Mouse (Mus musculus) intestine, postnatal 0 days (tissue): Measurements from ENCODE around the gene Folr2. TPM values are rescaled to one million over a fixed set of nuclear protein-coding genes. Genes with fewer than 3 reads are reported as not detected.

ENCODE experiments used
- ATAC-seq: fragments of 200-750 bp; cut with Nextera tagmentation; 2 replicates; pipeline ENCODE4 v1.8.0; 2017; ENCODE audit warnings: mild to moderate bottlenecking, moderate TSS enrichment, moderate library complexity
- H3K27ac ChIP-seq: fragments of 300-500 bp; sonication (generic); 2 replicates; pipeline ENCODE4 v1.5.1; 2014; ENCODE audit warnings: mild to moderate bottlenecking, low read depth, low read length, moderate library complexity
- H3K27me3 ChIP-seq: fragments of 300-500 bp; sonication (generic); replicated peaks from 2 replicates; pipeline ENCODE4 v1.6.1; 2014; ENCODE audit warnings: low read length, mixed read lengths; ENCODE audit not compliant: control insufficient read depth, insufficient read depth
- H3K36me3 ChIP-seq: fragments of 300-500 bp; sonication (generic); 2 replicates; pipeline ENCODE4 v1.6.1; 2014; ENCODE audit warnings: mild to moderate bottlenecking, moderate library complexity; ENCODE audit not compliant: control insufficient read depth, insufficient read depth
- H3K4me1 ChIP-seq: fragments of 300-500 bp; sonication (generic); replicated peaks from 2 replicates; pipeline ENCODE4 v1.6.1; 2014; ENCODE audit warnings: antibody characterized with exemption, low read length, mixed read lengths; ENCODE audit not compliant: control insufficient read depth, insufficient read depth
- H3K4me2 ChIP-seq: fragments of 300-500 bp; sonication (generic); replicated peaks from 2 replicates; pipeline ENCODE4 v1.6.1; 2014; ENCODE audit warnings: low read depth, mild to moderate bottlenecking, moderate library complexity
- H3K4me3 ChIP-seq: fragments of 300-500 bp; sonication (generic); 2 replicates; pipeline ENCODE4 v1.5.1; 2014; ENCODE audit warnings: low read depth, low read length
- H3K9ac ChIP-seq: fragments of 300-500 bp; sonication (generic); 2 replicates; pipeline ENCODE4 v1.6.1; 2014; ENCODE audit warnings: mild to moderate bottlenecking, low read depth, low read length
- H3K9me3 ChIP-seq: fragments of 300-500 bp; sonication (generic); 2 replicates; pipeline ENCODE4 v1.6.1; 2016; ENCODE audit warnings: mixed run types; ENCODE audit not compliant: control insufficient read depth
- CTCF ChIP-seq: sonication (generic); IDR thresholded peaks from 2 replicates; pipeline ENCODE4 v1.5.1; 2016; ENCODE audit warnings: low read depth, mild to moderate bottlenecking, control low read depth, antibody characterized with exemption, moderate library complexity
- WGBS: fragments of 180-500 bp; shearing (Covaris S2); extraction: QIAGEN DNeasy Blood & Tissue Kit; methylation state at CpG from one replicate; pipeline ENCODE4 v1.1.7; 2014; 5-methylcytosine and 5-hydroxymethylcytosine counted together
- polyA plus RNA-seq: library from polyadenylated mRNA; unstranded; fragments of >200 nt; fragmentation: Nextera tagmentation; extraction: Ambion mirVana; gene quantifications from 2 replicates; pipeline ENCODE4 v1.2.1, GENCODE M21; 2015

Folr2 gene
- polyA plus RNA-seq, 1 experiment from 2014 or later: 1.1 TPM

GRCm38 (mm10) chr7:101837606-101838471 lies 19.2 kb downstream of the Folr2 start, which contains the start of gene Inppl1:
Inppl1 (minus strand) TSS chr7:101838229.
- peak within 1 kb of the TSS; percentile 92 for H3K9ac ChIP-seq
- TF ChIP-seq CTCF: peak; percentile 67
- H3K4me3 ChIP-seq: peak within 1 kb of the TSS; percentile 90
- H3K9me3 ChIP-seq: no peaks in the 10 kb centered on the region
- H3K36me3 ChIP-seq: peaks cover 17% of the 10 kb centered on the region
- H3K4me1 ChIP-seq: no peaks in the 10 kb centered on the region
- WGBS: under 1% methylated on average over 64 of the region's 64 CpGs
- ATAC-seq: peak; percentile 73
- H3K4me2 ChIP-seq: peak within 1 kb of the TSS; percentile 97
- no peaks in the 10 kb centered on the region for H3K27me3 ChIP-seq
- H3K27ac ChIP-seq: peak within 1 kb of the TSS; percentile 96

- no peaks in the 10 kb centered on the region for H3K27me3 ChIP-seq
- H3K36me3 ChIP-seq: peaks cover 23% of the 10 kb centered on the region
- H3K4me2 ChIP-seq: peak overlapping the region; percentile 97
- ATAC-seq: peak; percentile 17
- peak overlapping the region; percentile 92 for H3K9ac ChIP-seq
- no peak for TF ChIP-seq CTCF
- peak overlapping the region; percentile 96 for H3K27ac ChIP-seq
- no peaks in the 10 kb centered on the region for H3K9me3 ChIP-seq
- no peaks in the 10 kb centered on the region for H3K4me1 ChIP-seq
- peak overlapping the region; percentile 90 for H3K4me3 ChIP-seq
- under 1% methylated on average over 20 of the region's 20 CpGs for WGBS
Measured at GRCm38 (mm10) chr7:101837154-101837605, 19.8 kb downstream of the Folr2 start.

- Histone ChIP-seq H3K9me3 (no peaks in the 10 kb centered on the region), H3K27me3 (no peaks in the 10 kb centered on the region), H3K9ac (peak overlapping the region; percentile 92), H3K36me3 (peaks cover 30% of the 10 kb centered on the region), H3K4me3 (peak overlapping the region; percentile 90), H3K27ac (peak overlapping the region; percentile 96), H3K4me1 (no peaks in the 10 kb centered on the region), H3K4me2 (peak overlapping the region; percentile 97)
- peak; percentile 35 for ATAC-seq
- no peak for TF ChIP-seq CTCF
- WGBS: under 1% methylated on average over 57 of the region's 63 CpGs
Measured at GRCm38 (mm10) chr7:101836271-101837153, 20.5 kb downstream of the Folr2 start.

- no peak for ATAC-seq
- Histone ChIP-seq H3K27ac (peak overlapping the region; percentile 96; the same call in 1 of the 2 replicates), H3K9ac (peak overlapping the region; percentile 92; the same call in 1 of the 2 replicates), H3K4me3 (peak overlapping the region; percentile 90), H3K4me2 (peak overlapping the region; percentile 97), H3K27me3 (no peaks in the 10 kb centered on the region), H3K36me3 (peaks cover 35% of the 10 kb centered on the region), H3K4me1 (no peaks in the 10 kb centered on the region), H3K9me3 (no peaks in the 10 kb centered on the region)
- 32% methylated on average over 5 of the region's 5 CpGs for WGBS
- peak; percentile 46 for TF ChIP-seq CTCF
Measured at GRCm38 (mm10) chr7:101835457-101836109, 21.4 kb downstream of the Folr2 start.

GRCm38 (mm10) chr7:101834903-101835302 lies 22.1 kb downstream of the Folr2 start:
- 56% methylated on average over 3 of the region's 3 CpGs for WGBS
- H3K27ac ChIP-seq: no peak overlapping the region
- no peak overlapping the region for H3K4me3 ChIP-seq
- no peak overlapping the region; the same call in 1 of the 2 replicates for H3K4me2 ChIP-seq
- H3K27me3 ChIP-seq: no peaks in the 10 kb centered on the region
- no peak overlapping the region for H3K9ac ChIP-seq
- no peaks in the 10 kb centered on the region for H3K9me3 ChIP-seq
- H3K36me3 ChIP-seq: peaks cover 39% of the 10 kb centered on the region
- no peaks in the 10 kb centered on the region for H3K4me1 ChIP-seq
- no peak for TF ChIP-seq CTCF
- no peak for ATAC-seq
